Mouse (Mus musculus): ENCODE data around the gene Marcksl1.
"Not testable (repeated sequence)": the region's sequence is repeated elsewhere in the genome, so short reads cannot be mapped to it uniquely, and the experiment has no call there.

Marcksl1 gene

DNA sequence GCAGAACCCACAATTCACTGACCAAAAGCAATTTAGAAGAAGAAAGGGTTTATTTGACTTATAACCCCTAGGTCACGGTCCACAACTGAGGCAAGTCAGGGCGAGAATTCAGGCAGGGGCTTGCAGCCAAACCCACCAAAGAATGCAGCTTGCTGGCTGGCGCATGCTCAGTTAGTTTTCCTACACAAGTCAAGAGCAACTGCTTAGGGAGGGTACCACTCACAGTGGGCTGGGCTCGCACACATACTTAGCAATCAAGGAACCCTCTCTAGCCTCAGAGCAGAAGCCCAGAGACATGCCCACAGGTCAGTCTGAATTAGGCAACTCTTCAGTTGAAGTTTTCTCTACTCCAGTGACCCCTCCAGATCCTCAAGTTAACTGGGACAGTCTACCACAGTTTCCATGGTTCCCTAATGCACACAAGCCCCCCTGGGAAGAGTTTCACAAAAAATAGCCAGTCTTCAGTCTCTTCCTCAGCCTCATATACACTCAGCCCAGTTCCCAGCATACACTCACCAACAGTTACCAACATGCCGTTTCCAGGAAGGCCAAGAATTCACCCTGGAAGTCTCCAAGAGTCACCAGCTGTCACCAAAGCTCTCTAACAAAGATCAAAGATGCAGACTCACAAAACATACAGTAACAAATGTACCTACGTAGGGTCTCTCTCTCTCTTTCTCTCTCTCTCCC is 2.5 kb upstream of the Marcksl1 start:
- DNase-seq: no peak

DNA sequence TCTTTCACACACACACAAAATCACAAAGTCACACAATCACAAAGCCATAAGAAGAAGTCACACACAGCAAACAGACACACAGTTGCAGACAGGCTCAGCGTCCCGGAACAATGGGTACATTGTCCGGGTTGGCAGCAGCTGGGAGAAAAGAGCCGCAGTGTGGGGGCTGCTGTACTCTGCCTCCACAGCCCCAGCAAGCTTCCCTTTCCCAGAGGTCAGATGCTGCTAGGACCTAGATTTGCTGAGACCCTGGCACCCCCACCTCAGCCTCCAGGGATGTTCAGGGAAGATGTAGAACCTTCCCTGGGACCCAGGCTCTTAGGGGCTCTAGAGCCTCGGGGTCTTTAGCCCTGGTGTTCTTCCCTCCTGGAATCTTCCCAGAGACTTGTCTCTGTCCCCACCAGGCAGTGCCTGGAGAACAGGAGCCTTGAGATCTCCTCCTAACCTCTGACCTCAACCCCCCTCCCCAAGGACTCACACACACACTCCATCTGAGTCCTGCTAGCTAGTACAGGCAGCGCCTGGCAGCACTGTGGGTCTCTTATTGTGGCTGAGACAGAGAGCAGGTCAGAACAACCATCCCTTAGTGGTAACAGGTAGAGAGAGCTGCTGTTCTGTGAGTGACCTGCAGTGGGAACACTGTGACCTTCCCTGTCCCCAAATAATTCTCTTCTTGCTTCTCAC is 1.8 kb upstream of the Marcksl1 start:
- DNase-seq: no peak

GRCm38 (mm10) chr4:129513891-129514290 is 510 bp downstream of the Marcksl1 start:
- DNase-seq: peak; percentile 44

DNA sequence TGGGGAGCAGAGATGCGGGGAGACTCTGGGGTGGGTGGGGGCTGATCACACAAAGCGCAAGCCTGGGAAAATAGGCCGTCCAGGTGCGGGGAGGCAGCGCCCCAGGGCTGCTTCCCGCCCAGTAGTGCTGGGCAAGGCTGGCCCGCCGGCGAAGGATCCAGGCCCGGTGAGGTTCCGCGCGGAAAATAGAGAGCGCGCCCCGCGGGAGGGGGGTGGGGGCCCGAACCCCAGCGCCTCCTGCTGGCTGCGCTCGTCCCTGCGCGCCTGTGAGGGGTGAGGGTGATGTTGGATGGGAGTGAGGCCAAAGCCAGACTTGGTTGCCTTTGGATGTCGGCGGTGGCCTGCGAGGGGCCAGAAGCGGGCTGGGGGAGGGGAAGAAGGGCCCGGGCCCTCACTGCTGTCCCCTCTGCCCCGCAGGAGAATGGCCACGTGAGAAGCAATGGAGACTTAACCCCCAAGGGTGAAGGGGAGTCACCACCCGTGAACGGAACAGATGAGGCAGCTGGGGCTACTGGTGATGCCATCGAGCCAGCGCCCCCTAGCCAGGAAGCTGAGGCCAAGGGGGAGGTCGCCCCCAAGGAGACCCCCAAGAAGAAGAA is 1.0 kb downstream of the Marcksl1 start:
- peak; percentile 89 for DNase-seq

DNA sequence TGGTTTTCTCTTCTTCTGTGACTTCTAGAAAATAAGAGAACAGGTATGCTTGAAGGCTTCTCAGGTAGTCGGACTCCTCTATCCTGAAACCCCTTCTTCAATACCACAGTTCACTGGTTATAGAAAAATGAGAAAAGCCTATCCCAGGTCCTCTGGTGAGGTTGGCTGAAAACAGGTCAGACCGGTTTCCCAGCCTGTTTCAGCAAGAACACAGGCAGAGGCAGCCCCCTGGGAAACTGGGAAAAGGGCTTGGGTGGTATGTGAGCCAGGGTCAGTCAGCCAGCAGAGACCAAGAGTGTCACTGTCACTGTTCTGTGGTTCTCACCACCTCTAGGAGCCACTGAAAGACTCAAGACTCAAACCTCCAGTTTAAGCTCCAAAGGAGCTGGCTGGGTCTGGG is 3.5 kb downstream of the Marcksl1 start:
- no peak for DNase-seq

- no peak for DNase-seq
Observed at GRCm38 (mm10) chr4:129518519-129518918, 5.1 kb downstream of the Marcksl1 start.

DNA sequence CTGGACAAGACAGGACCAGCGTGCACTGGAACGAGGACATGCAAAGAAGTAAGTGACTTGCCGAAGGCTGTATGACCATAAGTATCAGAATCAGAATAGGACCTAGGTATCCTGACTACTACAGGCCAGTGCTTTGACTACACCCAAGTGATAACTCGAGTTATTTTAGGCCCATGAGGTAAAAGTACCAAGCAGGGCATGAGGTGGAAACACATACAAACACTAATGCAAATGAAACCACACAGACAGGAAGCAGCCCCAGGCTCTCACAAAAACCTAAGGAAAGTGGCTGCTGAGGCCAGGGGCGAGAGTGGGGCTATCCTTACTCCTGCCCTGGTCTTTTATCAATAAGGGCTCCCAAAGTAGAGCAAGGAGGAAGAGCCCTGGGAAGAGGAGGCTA is 12.0 kb downstream of the Marcksl1 start:
- DNase-seq: no peak

GRCm38 (mm10) chr4:129525889-129526288 is 12.5 kb downstream of the Marcksl1 start:
- DNase-seq: no peak

DNA sequence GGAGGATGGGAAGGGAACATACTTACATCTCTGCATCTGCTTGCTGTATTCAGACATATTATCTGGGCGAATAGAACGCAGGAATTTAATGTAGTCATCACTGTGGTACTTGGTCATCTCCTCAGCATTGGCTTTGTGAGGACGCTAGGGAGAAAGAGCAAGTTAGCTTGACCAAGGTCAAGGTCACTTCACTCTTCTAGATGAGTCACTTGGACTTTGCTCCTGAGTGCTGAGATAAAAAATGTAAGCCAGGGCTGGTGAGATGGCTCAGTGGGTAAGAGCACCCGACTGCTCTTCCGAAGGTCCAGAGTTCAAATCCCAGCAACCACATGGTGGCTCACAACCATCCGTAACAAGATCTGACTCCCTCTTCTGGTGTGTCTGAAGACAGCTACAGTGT is 15.5 kb downstream of the Marcksl1 start:
- not testable (repeated sequence) for DNase-seq

DNA sequence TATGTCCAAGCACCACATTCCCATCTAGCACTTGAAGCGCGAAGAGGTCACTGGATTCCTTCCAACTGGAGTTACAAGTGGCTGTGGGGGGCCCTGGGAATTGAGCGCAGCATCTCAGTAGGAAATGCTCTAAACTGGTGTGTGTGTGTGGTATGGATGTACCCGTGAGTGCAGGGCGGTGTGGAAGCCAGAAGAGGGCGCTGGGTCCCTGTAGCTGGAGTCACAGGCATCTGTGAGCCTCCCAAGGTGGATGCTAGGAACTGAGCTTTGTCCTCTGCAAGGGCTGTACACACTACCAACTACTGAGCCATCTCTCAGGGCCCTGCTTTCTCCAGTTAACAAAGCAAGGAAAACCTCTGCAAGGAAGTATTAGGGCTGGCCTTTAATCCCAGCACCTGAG is 26.6 kb downstream of the Marcksl1 start:
- no peak for DNase-seq

GRCm38 (mm10) chr4:129541868-129542591 is 28.6 kb downstream of the Marcksl1 start:
- no peak for DNase-seq

- DNase-seq: peak; percentile 96
Observed at GRCm38 (mm10) chr4:129542592-129543141, 29.3 kb downstream of the Marcksl1 start, which contains the start of gene Hdac1. TSS of gene Hdac1 (minus strand) at chr4:129542713.

- no peak for DNase-seq
Observed at GRCm38 (mm10) chr4:129544106-129544505, 30.7 kb downstream of the Marcksl1 start.

DNA sequence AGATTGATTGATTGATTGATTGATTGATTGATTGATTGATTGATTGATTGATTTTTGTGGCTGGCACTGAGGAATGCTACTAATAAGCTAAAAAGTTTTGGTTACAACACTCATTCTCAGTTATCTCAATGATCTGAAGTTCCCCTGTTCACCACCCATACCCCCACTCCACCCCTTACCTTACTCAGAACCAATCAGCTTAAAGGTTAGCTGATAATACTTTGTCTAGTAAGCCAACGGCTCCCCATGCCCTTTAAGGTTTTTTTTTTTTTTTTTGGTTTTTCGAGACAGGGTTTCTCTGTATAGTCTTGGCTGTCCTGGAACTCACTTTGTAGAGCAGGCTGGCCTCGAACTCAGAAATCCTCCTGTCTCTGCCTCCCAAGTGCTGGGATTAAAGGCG is 34.2 kb downstream of the Marcksl1 start:
- DNase-seq: not testable (repeated sequence)

- peak; percentile 25 for DNase-seq
Observed at GRCm38 (mm10) chr4:129549306-129549705, 35.9 kb downstream of the Marcksl1 start.

- no peak for DNase-seq
Observed at GRCm38 (mm10) chr4:129550295-129550694, 36.9 kb downstream of the Marcksl1 start.

GRCm38 (mm10) chr4:129554512-129554911 is 41.1 kb downstream of the Marcksl1 start:
- not testable (repeated sequence) for DNase-seq

DNA sequence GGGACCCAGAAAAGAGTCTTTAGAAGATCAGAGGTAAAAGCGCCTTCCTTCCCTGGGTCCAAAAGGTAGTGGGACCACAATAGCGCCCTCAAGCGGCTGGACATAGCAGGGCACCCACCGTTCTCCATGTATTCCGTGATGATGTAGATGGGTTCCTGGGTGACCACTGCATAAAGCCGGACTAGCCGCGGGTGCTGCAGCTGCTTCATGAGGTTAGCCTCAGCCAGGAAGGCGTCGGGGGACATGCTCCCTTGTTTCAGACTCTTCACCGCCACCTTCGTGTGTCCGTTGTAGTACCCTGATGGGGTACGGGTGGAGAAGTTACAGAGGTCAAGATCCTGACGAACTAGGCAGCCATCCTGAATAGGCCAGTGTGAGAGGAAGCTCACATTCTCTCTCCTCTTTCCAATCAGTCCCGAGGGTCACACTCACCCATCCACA is 42.1 kb downstream of the Marcksl1 start:
- DNase-seq: peak; percentile 59

GRCm38 (mm10) chr4:129555862-129556531 is 42.6 kb downstream of the Marcksl1 start:
- peak; percentile 36 for DNase-seq

DNA sequence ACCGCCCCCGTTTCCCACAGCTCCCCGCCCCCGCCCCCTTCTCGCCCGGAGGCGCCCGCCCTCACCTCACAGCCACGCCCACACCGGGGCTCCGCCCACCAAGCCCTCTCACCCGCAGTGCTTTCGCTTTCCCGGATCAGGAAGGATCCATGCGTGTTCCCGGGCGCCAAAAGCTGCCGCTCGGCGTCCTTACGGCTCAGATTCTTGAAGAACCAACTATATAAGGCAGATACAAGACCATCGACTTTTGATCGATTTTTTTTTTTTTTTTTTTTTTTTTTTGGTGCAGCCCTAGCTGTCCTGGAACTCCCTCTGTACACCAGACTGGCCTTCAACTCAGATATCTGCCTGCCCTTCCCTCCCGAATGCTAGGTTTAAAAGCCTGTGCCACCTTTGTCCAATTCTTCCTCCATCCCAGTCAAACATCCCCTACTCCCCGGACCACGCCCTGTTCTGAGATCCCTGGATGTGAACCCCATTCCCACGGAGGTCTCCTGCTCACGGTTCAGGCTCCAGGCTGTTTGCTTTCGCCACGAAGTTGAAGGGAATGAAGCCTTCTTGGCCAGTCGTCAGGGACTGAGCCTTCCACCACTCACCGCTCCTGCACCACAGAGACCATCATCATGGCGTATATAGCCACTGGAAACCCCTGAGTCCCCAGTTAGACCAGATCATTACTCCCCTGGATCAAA is 43.3 kb downstream of the Marcksl1 start:
- DNase-seq: peak; percentile 90

DNA sequence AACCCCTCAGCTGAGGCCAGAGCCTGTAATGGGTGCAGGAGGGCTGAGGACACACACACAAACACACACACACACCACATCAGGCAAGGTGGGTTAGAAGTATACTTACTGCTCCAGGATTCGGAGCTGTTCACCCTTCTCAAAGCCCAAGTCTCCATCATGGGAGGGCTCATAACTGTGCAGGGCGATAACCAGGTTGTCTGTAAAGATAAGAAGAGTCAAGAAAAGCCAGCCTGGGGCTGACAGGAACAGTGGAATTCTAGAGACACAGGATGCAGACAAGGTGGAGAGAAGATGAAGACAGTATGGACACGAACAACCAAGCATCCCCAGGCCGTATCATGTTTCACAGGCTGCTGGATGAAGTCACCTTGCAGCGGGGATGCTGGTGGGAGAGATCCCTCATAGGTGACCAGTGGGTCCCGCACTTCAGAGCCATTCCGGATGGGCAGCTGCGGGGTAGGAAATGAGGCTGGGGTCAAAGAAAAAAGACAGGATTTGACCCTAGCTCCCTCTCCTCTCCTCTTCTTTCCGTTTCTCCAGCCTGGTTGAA is 44.0 kb downstream of the Marcksl1 start:
- no peak for DNase-seq

Data from right cerebral cortex, postnatal 4 days (tissue).